Mouse (Mus musculus): Measurements from ENCODE around the gene Cks2. TPM values are rescaled to one million over a fixed set of nuclear protein-coding genes. Genes with fewer than 3 reads are reported as not detected.

Cks2 gene
- total RNA-seq (2021): 10 to 100 TPM; 25.1 to 26.0 TPM

DNA sequence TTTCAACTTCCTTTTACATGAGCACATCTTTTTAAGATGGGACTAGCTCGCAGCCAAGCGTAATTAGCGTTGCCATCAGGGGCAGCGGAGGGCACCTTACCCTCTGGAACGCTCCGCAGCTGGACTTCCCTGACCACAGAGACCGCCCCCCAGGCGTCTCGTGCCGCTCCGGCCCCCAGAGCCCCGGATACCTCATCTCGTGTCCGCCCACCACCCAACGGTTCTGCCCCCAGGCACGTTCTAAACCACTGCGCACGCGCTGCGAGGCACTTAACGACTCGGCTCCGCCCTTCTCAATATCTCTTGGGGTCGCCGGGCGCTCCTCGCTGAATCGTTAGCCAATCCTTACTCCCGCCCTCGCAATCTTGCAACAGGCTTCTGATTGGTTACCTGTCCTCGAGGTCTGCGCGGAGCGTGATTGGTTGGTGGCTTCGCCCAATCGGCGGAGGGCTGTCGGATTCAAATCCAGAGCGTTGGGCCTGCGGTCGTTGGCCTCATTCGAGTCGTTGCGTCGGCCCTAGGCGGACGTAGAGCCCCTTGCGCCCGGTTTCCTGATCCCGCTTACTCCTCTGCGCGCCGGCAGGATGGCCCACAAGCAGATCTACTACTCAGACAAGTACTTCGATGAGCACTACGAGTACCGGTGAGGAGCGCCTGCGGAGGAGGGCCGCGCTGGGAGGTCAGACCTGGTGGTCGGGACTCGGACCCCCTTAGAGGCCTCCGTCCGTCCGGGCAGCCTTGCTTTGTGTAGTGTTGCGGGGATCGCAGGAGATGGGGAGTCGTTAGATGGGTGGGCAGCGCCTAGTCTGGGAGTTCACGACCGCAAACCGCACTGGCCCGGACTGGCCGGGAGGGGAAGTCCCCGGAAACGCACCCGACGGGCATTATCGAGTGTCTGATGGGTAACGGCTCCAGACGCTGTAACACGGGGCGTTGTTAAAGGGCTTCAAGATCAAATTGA, at the start of gene Cks2:
Gene Cks2 (plus strand): TSS at position 404 of the 961 bp plus-strand sequence.
- intact Hi-C loops (cut with DNase I): no loop called here

DNA sequence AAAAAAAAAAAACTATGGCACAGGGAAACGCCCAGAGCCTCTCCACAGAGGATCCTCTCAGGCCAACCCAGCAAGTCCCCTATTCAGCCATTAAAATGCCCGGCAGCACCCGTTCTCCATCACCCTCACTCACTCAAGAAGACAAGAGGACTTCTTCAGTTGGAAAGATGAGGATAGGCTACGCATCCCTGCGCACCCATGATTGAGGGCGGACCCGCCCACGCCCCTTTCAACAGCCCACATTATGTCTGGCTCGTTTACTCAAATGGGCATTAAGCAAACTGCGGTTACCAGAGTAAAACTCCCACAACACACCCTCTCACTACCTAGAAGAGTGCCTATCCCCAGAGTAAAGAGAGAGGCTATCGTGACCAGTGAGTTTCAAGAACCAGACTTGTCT, 49.6 kb upstream of the Cks2 start:
- intact Hi-C loops (cut with DNase I): no loop called here

More for the DNA sequence above, at the start of gene Cks2:
- peak; percentile 99 for DNase-seq

DNA sequence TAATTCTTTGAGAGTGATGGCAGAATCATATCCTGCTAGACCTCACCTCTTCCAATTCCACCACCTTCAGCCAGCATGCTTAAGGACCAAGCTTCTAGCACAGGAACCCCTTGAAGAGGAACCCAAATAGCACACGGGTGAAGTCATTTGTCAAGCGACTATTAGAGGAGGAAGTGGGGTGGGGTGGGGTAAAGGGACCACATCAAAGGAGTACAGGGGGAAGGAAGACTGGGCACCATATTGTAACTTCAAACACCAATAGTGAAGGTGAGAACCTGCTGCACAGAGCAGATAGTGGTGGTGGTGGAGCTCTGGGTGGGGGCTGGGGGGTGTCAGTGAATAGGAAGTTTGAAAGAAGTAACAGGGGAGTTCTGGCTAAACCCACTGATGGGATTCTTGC, 47.0 kb upstream of the Cks2 start:
- intact Hi-C loops (cut with DNase I): no loop called here
- DNase-seq: no peak

More for the DNA sequence above, 49.6 kb upstream of the Cks2 start:
- DNase-seq: no peak

- no peak for DNase-seq
- intact Hi-C loops (cut with DNase I): no loop called here
Measured at GRCm38 (mm10) chr13:51600169-51600568, 44.9 kb upstream of the Cks2 start.

DNA sequence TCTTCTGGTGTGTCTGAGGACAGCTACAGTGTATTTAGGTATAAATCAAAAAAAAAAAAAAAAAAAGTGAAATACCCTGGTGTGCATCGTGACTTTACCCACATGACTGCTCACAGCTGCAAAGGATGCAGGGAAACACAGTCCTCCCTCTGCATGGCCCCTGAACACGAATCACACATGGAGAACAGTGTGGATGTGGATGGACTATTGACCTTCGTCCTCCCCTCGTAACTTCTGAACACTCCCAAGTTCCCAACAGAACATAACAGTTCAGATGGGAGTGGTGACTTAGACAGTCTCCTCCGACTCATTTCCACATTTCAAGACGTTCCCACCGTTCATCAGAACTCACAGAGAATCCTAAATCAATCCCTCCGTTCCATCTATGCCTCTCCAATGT, 42.3 kb upstream of the Cks2 start:
- DNase-seq: no peak
- intact Hi-C loops (cut with DNase I): no loop called here

DNA sequence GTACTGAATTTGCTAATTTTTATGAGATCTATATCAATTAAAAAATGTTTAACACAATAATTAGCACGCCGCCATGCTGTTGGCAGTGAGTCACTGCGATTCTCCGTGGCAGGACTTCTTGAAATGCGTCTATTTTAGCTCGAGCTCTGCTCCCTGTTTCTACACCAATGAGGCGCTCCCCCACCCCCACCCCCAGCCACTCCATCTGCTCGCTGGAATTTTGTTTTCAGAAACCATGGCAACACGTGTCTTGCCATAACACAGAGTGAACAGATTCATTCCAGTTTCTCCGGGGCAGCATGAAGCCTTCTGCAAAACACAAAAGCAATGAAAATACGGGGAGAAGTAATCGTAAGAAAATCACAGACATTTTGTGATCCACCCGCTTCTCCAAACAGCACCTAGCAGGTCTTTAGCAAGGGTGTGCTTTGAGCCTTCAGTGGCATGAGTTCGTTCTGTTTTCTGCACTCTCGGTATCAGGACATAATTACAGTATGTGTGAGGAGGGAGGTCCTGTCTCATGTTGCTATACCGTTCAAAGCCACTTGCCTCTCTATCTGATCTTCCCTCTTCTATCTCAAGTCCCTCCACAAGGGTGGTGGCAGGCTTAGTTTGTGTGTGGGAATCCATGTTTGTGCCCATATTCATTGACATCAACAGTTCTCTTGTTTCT, 41.7 kb upstream of the Cks2 start:
- DNase-seq: peak; percentile 27 to 43
- intact Hi-C loops (cut with DNase I): no loop called here

GRCm38 (mm10) chr13:51603894-51604244, 41.2 kb upstream of the Cks2 start:
- intact Hi-C loops (cut with DNase I): no loop called here

GRCm38 (mm10) chr13:51609231-51609630, 35.8 kb upstream of the Cks2 start:
- intact Hi-C loops (cut with DNase I): no loop called here
- no peak for DNase-seq

More at GRCm38 (mm10) chr13:51603894-51604244, 41.2 kb upstream of the Cks2 start:
- DNase-seq: no peak

DNA sequence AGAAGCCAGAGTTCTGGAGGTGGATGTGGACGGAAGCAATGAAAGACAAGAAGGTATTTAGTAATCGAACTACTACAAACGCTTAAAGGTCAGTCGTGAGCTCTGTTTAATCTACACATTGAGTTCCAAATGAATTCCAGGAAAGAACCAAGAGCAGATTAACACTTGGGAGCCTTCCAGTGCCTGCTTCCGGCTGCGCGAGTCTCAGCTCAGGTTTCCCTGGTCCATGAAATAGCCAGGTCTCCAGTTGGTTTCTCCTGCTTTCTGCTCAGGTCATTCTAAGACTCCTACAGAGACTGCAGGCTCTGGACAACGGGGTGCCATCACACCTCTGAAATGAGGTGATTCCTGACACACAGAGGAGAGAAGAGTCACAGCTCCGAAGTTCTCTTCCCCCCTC, 34.0 kb upstream of the Cks2 start:
- intact Hi-C loops (cut with DNase I): loop anchor here (5.0 kb wide), 1 partner anchor 44 kb away; the partner anchor contains the start of gene Shc3
- DNase-seq: peak in 1 of 2 experiments; percentile 23

DNA sequence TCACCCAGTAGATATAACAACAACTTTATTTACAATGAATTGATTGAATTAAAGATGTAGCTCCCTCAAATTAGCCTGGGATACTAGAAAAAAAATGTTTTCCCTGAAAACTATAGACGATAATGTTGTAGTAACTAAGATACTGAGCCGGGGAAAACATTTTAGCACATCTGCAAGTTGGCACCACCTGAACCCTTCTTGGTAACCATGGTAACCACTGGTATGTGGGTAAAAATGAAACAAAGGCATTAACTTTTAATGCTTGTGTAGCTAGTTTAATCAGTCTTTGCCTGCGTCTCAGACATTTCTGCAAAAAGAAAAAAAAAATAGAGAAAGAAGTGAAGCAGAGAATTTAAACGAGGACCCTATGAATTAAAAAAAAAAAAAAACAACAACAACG, 33.5 kb upstream of the Cks2 start:
- no peak for DNase-seq
- intact Hi-C loops (cut with DNase I): loop anchor here (5.0 kb wide), 1 partner anchor 44 kb away; the partner anchor contains the start of gene Shc3

- intact Hi-C loops (cut with DNase I): loop anchor here (5.0 kb wide), 2 partner anchors 194 to 424 kb away; no protein-coding TSS in a partner anchor
- DNase-seq: peak; percentile 32 to 38
Measured at GRCm38 (mm10) chr13:51615815-51616214, 29.2 kb upstream of the Cks2 start.

DNA sequence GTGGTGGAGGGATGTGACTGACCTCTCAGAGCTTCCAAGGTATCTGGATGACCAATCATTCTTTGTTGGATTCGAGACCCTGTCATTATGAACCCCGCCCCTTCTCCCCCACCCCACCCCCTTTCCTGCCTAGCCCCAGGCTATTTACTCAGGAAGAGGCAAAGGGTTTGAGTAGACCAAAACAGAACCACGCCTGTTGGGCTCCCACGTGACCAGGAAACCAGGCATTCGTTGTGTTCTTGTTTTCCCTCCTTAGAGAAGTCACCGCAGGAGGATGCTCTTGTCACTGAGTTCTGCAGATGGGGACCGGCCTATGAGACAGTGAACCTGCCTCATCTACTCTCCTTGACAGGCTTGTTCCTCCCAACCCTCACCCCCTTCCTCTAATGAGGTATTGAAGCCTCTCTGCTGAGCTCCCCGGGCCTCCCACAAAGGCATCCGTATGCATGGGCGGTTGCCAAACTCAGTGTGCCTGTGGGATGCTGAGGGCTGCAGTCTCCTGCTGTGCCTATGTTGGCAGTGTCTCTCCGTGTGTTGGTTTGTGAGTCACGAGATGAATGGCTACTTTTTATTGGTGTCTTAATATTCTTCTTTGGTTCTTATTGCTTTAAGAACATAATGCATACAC, 28.5 kb upstream of the Cks2 start:
- intact Hi-C loops (cut with DNase I): loop anchor here (5.0 kb wide), 2 partner anchors 194 to 424 kb away; no protein-coding TSS in a partner anchor

GRCm38 (mm10) chr13:51617306-51617705, 27.7 kb upstream of the Cks2 start:
- no peak for DNase-seq
- intact Hi-C loops (cut with DNase I): loop anchor here (5.0 kb wide), 2 partner anchors 195 to 425 kb away; no protein-coding TSS in a partner anchor

More for the DNA sequence above, 28.5 kb upstream of the Cks2 start:
- no peak for DNase-seq

DNA sequence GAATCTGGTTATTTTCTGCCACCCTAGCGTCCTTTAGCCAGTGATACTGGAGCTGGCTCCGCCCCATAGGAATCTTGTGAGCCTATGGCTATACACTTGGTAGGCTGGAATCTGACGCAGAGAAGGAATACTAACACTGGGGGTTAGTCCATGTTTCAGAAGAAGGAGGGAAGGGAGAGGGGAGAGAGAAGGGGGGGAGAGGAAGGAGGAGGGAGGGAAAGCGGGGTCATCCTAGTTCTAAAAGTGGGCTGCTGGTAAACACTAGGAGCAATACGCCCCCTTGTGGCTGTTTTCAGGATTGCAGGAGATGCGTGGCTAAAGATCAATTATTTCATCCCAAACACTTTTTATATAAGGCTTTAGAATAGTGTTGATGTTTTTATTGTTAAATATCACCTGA, 27.2 kb upstream of the Cks2 start:
- intact Hi-C loops (cut with DNase I): loop anchor here (1.0 to 5.0 kb wide), 3 partner anchors 196 to 669 kb away; no protein-coding TSS in a partner anchor
- DNase-seq: peak; percentile 50 to 75

GRCm38 (mm10) chr13:51618602-51619001, 26.4 kb upstream of the Cks2 start:
- DNase-seq: no peak
- intact Hi-C loops (cut with DNase I): loop anchor here (1.0 to 5.0 kb wide), 3 partner anchors 196 to 669 kb away; no protein-coding TSS in a partner anchor

DNA sequence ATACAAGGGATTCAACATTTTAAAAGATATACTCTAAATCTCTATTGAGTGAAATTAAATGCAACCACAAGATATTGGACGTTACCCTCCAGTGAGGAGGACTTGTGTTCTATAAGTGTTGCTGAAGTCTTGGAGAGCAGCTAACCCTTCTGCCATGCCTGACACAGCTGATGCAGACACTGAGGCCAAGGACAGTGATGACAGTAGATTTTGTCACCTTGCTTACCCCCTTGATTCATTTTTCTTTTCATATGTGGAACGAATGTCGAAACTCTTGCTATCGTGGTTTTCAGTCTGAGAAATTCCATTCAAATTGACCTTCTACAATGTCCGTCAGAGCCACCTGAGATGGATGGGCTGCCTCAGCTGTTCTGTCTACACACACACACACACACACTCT, 22.4 kb upstream of the Cks2 start:
- intact Hi-C loops (cut with DNase I): no loop called here
- no peak for DNase-seq

DNA sequence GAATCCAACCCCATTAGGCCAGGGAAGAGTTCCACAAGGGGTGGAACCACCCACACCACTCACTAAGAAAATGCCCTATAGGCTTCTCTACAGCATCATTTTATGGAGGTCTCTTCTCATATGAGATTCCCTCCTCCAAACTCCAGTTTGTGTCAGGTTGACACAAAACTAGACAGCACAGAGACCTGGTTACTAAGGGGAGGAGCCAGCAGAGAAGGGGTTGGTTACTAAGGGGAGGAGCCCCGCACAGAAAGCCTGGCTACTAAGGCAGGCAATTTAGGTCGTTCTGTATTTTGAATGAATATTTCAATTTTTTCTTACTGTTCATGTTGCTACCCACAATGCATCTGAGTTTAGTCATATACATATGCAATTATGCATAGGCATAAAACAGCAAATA, 21.4 kb upstream of the Cks2 start:
- intact Hi-C loops (cut with DNase I): no loop called here
- DNase-seq: no peak

DNA sequence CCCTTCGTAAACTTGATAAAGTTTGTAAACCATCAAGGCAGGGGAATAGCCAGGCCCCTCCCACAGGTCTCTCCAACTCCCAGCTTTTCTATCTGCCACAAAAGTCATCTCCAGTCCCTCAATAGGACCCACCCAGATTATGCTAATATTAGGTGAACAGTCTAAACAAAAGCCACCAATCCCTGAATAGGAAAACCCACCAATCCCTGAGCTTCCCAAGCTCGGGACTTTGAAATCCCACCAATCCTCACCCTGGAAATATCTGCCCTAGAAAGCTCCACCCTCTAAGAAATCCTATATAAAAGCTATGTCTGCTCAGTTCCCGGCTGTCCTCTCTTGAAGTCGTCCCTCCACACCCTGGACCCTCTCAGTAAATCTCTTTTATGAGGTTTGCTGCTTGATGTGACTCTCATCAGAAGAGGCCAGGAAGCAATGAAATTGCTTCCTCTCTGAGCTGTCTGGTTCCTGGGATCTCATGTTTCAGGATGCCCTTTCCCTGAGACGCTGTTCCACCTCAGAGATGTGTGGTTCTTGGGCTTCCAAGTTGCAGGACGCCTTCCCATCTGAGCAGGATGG, 16.7 kb upstream of the Cks2 start:
- no peak for DNase-seq
- intact Hi-C loops (cut with DNase I): no loop called here

DNA sequence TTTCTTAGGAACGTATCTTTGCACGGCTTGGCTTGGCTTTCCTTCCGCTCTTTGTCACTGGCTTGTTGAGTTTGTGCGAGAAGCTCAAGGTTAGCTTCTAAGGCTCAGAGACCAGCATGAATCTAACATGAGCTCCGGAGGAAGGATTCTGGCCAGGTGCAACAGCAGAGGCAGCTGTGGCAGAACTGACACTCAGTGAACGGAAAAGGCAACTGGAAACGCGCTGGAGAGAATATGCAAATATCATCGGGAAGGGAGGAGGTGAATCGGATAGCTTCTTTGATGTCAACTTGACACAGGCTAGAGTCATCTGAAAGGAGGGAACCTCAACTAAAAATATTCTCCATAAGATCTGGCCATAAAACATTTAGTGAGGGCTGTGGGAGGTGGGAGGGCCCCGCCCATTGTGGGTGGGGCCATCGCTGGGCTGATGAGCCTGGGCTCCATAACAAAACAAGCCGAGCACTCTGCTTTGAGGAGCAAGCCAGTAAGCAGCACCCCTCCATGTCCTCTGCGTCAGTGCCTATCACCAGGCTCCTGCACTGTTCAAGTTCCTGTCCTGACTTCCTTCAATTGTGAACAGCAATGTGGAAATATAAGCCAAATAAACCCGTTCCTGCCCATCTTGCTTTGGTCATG, 13.6 kb upstream of the Cks2 start:
- DNase-seq: no peak
- intact Hi-C loops (cut with DNase I): no loop called here

Data from heart, postnatal 10 days (tissue).